Comparison of ENCODE assay signal across 11 mouse cellular contexts in genomic region chr5:126395331-126395730, GRCm38 (mm10).
DNase-seq lines count a peak whose midpoint lies in the region; ATAC-seq and TF ChIP-seq lines count a peak whose summit lies in the region.
"Had no signal": no experiment of that assay in that cellular context is flagged by ENCODE, and none has a peak within 500 bp of the region (broad histone marks: within the 10 kb centered on the region; RNA-seq: fewer than 3 reads in every experiment).

No protein-coding gene starts in this region.

- H3K27me3 ChIP-seq in forebrain, postnatal 0 days (ENCODE audit: insufficient read depth, low read length) = no peaks in the 10 kb centered on the region
- no peaks in the 10 kb centered on the region for H3K27me3 ChIP-seq in forebrain, embryonic 10.5 days (ENCODE audit: poor library complexity, severe bottlenecking)
- H3K27me3 ChIP-seq: intestine, embryonic 15.5 days had no signal

- DNase-seq in forebrain, postnatal 0 days = peak; percentile 43
- no peak for DNase-seq in forebrain, embryonic 10.5 days (ENCODE audit: extremely low spot score, low spot score)
- DNase-seq in left cerebral cortex, adult 11 months (ENCODE audit: low spot score) = peak; percentile 25
- no peak for DNase-seq in left cerebral cortex, postnatal 10 days (ENCODE audit: extremely low spot score in 1 of 2, low spot score in 2 of 2)
- peak; percentile 49 to 59 for DNase-seq in right cerebral cortex, adult 2 months (ENCODE audit: low spot score in 2 of 2)
- no peak for DNase-seq in thymus, postnatal 4 days
- DNase-seq: heart, adult 18-20 months had no signal

- 41% methylated on average over 8 of the region's 8 CpGs for WGBS in forebrain, postnatal 0 days
- 45% methylated on average over 8 of the region's 8 CpGs for WGBS in forebrain, embryonic 10.5 days

- no peak overlapping the region for H3K4me2 ChIP-seq in forebrain, postnatal 0 days (ENCODE audit: low read depth)
- H3K4me2 ChIP-seq: intestine, embryonic 15.5 days; liver, embryonic 11.5 days had no signal

- no peak for ATAC-seq in forebrain, postnatal 0 days
- no peak for ATAC-seq in granulocyte monocyte progenitor cell, adult 5-6 weeks (replicated peaks; ENCODE audit: poor library complexity, severe bottlenecking)
- ATAC-seq: intestine, embryonic 15.5 days had no signal

- no peaks in the 10 kb centered on the region for H3K9me3 ChIP-seq in forebrain, postnatal 0 days (ENCODE audit: low read length)
- peaks cover 8% of the 10 kb centered on the region; the same call in 1 of the 2 replicates for H3K9me3 ChIP-seq in forebrain, embryonic 10.5 days
- H3K9me3 ChIP-seq: intestine, embryonic 15.5 days had no signal

- no peaks in the 10 kb centered on the region for H3K4me1 ChIP-seq in forebrain, postnatal 0 days (ENCODE audit: insufficient read depth)
- H3K4me1 ChIP-seq in forebrain, embryonic 10.5 days = no peaks in the 10 kb centered on the region
- no peaks in the 10 kb centered on the region for H3K4me1 ChIP-seq in cortical plate, adult 2 months (ENCODE audit: control insufficient read depth, insufficient read depth, low read length)
- H3K4me1 ChIP-seq: intestine, embryonic 15.5 days had no signal

- H3K9ac ChIP-seq in forebrain, postnatal 0 days = no peak overlapping the region
- H3K9ac ChIP-seq: intestine, embryonic 15.5 days had no signal

- intact Hi-C loops in left cerebral cortex, postnatal 10 days (cut with DNase I) = loop anchor here (10.0 kb wide), 1 partner anchor 861 kb away; the partner anchor contains the start of gene Tmem132b

- H3K4me3 ChIP-seq in forebrain, postnatal 0 days (ENCODE audit: low read depth, low read length) = no peak overlapping the region
- H3K4me3 ChIP-seq in forebrain, embryonic 10.5 days = no peak overlapping the region
- no peak overlapping the region for H3K4me3 ChIP-seq in cortical plate, adult 2 months (ENCODE audit: insufficient read depth, low read length)
- H3K4me3 ChIP-seq: intestine, embryonic 15.5 days had no signal

- no peak overlapping the region for H3K27ac ChIP-seq in forebrain, postnatal 0 days (ENCODE audit: low read depth, low read length)
- H3K27ac ChIP-seq in forebrain, embryonic 10.5 days = no peak overlapping the region
- no peak overlapping the region for H3K27ac ChIP-seq in cortical plate, adult 2 months (ENCODE audit: insufficient read depth, low read length)
- H3K27ac ChIP-seq: intestine, embryonic 15.5 days had no signal

- H3K36me3 ChIP-seq in forebrain, postnatal 0 days (ENCODE audit: insufficient read depth) = no peaks in the 10 kb centered on the region
- H3K36me3 ChIP-seq in forebrain, embryonic 10.5 days (replicated peaks) = no peaks in the 10 kb centered on the region
- H3K36me3 ChIP-seq: intestine, embryonic 15.5 days had no signal

- TF ChIP-seq CTCF in forebrain, postnatal 0 days (IDR thresholded peaks at IDR 0.05; ENCODE audit: low read depth) = peak; percentile 68
- peak; percentile 62 for TF ChIP-seq CTCF in cortical plate, adult 2 months (IDR thresholded peaks at IDR 0.05; ENCODE audit: extremely low read depth, insufficient read depth, low read length)

- no peak for TF ChIP-seq POLR2A in cortical plate, adult 2 months (IDR thresholded peaks at IDR 0.05; ENCODE audit: extremely low read depth, insufficient read depth, low read length)

Comparison
In these comparisons a context has a peak if more than half of its experiments do, and no peak if none do; other contexts are left out.
1. DNase-seq: peak in forebrain, postnatal 0 days (single experiment), left cerebral cortex, adult 11 months (single experiment) and right cerebral cortex, adult 2 months (2 of 2); none in forebrain, embryonic 10.5 days (single experiment), left cerebral cortex, postnatal 10 days (0 of 2) and thymus, postnatal 4 days (single experiment).